Mouse (Mus musculus) induced T-regulatory cell, adult 2 months (primary cell): ENCODE measurements around the gene Cfap54.

Source experiments
- DNase-seq: peaks from one replicate; pipeline ENCODE4 v3.0.0-alpha.2; 2012; ENCODE audit warnings: low read depth

Cfap54 gene

GRCm38 (mm10) chr10:92754359-92754758 is 327.1 kb downstream of the Cfap54 start:
- no peak for DNase-seq

DNA sequence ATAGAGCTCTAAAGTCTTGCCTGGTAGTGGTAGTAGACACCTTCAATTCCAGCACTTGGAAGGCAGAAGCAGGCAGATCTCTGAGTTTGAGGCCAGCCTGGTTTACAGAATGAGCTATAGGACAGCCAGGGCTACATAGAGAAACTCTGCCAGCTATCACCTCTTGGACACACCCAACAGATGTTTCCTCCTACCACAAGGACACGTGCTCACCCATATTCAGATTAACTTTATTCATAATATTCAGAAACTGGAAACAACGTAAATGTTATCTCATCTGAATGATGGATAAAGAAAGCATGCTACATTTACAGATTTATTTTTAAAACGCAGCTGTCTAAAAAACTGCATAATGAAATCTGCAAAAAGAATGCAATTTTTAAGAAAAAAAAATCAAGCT is 351.1 kb downstream of the Cfap54 start:
- DNase-seq: no peak

- no peak for DNase-seq
Measured at GRCm38 (mm10) chr10:92728723-92729122, 352.7 kb downstream of the Cfap54 start.
